Mouse (Mus musculus) monocyte, adult 2 months (primary cell): ENCODE measurements around the gene Zswim8.

Source experiments
- DNase-seq, 2 experiments: peaks; one replicate each; pipeline ENCODE4 v3.0.0; 2022; ENCODE audit warnings: low spot score in 2 of 2, low read depth in 1 of 2

The Zswim8 gene

GRCm38 (mm10) chr14:20768581-20768980 lies 61.2 kb downstream of the Zswim8 start:
- DNase-seq: no peak

GRCm38 (mm10) chr14:20771941-20772340 lies 64.6 kb downstream of the Zswim8 start:
- DNase-seq: no peak

GRCm38 (mm10) chr14:20772808-20773207 lies 65.5 kb downstream of the Zswim8 start:
- no peak for DNase-seq
